Mouse (Mus musculus) C2C12 (cell line): ENCODE measurements around the gene Lman2l.

Experiments used
- CTCF ChIP-seq: IDR thresholded peaks from one replicate; pipeline ENCODE4 v1.5.1; 2011; ENCODE audit not compliant: control insufficient read depth, insufficient read depth, insufficient read length
- MAX ChIP-seq: IDR thresholded peaks from one replicate; pipeline ENCODE4 v1.6.1; 2011; ENCODE audit warnings: mild to moderate bottlenecking, control low read depth
- MYOD1 ChIP-seq: IDR thresholded peaks from one replicate; pipeline ENCODE4 v1.6.1; 2011; ENCODE audit warnings: low read depth; ENCODE audit not compliant: control insufficient read depth, insufficient read length
- USF1 ChIP-seq: IDR thresholded peaks from one replicate; pipeline ENCODE4 v1.6.1; 2011; ENCODE audit warnings: low read depth, mild to moderate bottlenecking, control low read depth, moderate library complexity

DNA sequence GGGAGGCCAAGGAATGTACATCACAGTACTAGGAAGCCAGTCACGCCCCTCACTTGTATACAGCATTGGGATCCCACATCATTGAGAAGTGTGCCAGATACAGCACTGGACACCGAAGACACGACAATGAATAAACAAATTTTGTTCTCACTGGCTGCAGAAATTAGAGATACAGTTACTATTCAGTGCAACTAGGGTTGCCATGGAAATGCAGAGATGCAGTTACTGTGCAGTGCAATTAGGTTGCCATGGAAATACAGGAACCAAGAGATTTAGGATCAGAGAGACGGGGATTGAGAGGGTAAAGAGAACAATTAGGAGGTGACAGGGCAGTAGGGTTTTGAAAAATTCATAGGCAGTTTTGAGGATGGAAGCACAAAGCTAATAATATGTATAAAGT, 43.6 kb downstream of the Lman2l start:
- TF ChIP-seq CTCF: no peak
- TF ChIP-seq MAX: no peak
- no peak for TF ChIP-seq MYOD1
- no peak for TF ChIP-seq USF1
